In genomic region chr13:53202439-53202830, GRCm38 (mm10) we compare ENCODE assay signal across 10 mouse cellular contexts.
DNase-seq lines count a peak whose midpoint lies in the region; ATAC-seq and TF ChIP-seq lines count a peak whose summit lies in the region.
"Had no signal": no experiment of that assay in that cellular context is flagged by ENCODE, and none has a peak within 500 bp of the region (broad histone marks: within the 10 kb centered on the region; RNA-seq: fewer than 3 reads in every experiment).

No protein-coding gene starts in this region.

- peak overlapping the region; percentile 61 for H3K9ac ChIP-seq in heart, embryonic 13.5 days
- no peak overlapping the region for H3K9ac ChIP-seq in heart, adult 2 months (ENCODE audit: low read depth, low read length)
- H3K9ac ChIP-seq in lung, embryonic 14.5 days = no peak overlapping the region
- H3K9ac ChIP-seq in neural tube, embryonic 14.5 days (replicated peaks; ENCODE audit: low read depth, low read length) = no peak overlapping the region
- H3K9ac ChIP-seq: liver, embryonic 15.5 days had no signal

- peak overlapping the region; percentile 85 for H3K27ac ChIP-seq in heart, embryonic 13.5 days (replicated peaks)
- H3K27ac ChIP-seq in heart, adult 2 months = no peak overlapping the region; the same call in 1 of the 2 replicates
- peak overlapping the region; percentile 93 for H3K27ac ChIP-seq in lung, embryonic 14.5 days (ENCODE audit: low read depth)
- peak overlapping the region; percentile 88 for H3K27ac ChIP-seq in embryonic fibroblast, embryonic 13.5 days (ENCODE audit: insufficient read depth, low read length)
- H3K27ac ChIP-seq in neural tube, embryonic 14.5 days (ENCODE audit: low read depth, low read length) = peak overlapping the region; percentile 16; the same call in 1 of the 2 replicates
- H3K27ac ChIP-seq: liver, embryonic 15.5 days had no signal

- no peaks in the 10 kb centered on the region for H3K27me3 ChIP-seq in heart, embryonic 13.5 days (replicated peaks)
- H3K27me3 ChIP-seq in heart, adult 2 months (ENCODE audit: control insufficient read depth, insufficient read depth, low read length) = no peaks in the 10 kb centered on the region
- H3K27me3 ChIP-seq in lung, embryonic 14.5 days (ENCODE audit: insufficient read depth, low read length) = no peaks in the 10 kb centered on the region
- peaks cover 6% of the 10 kb centered on the region; the same call in 1 of the 2 replicates for H3K27me3 ChIP-seq in neural tube, embryonic 14.5 days (ENCODE audit: control insufficient read depth, insufficient read depth, low read length)
- H3K27me3 ChIP-seq: liver, embryonic 15.5 days had no signal

- H3K79me2 ChIP-seq in heart, adult 2 months (replicated peaks; ENCODE audit: control insufficient read depth, insufficient read depth, low read length) = no peaks in the 10 kb centered on the region

- no peaks in the 10 kb centered on the region for H3K9me3 ChIP-seq in heart, embryonic 13.5 days
- no peaks in the 10 kb centered on the region for H3K9me3 ChIP-seq in lung, embryonic 14.5 days (ENCODE audit: low read depth, low read length)
- H3K9me3 ChIP-seq in neural tube, embryonic 14.5 days (ENCODE audit: control insufficient read depth, low read length) = no peaks in the 10 kb centered on the region
- H3K9me3 ChIP-seq: liver, embryonic 15.5 days had no signal

- no peaks in the 10 kb centered on the region for H3K36me3 ChIP-seq in heart, embryonic 13.5 days
- no peaks in the 10 kb centered on the region for H3K36me3 ChIP-seq in heart, adult 2 months (ENCODE audit: control insufficient read depth, insufficient read depth, low read length)
- no peaks in the 10 kb centered on the region for H3K36me3 ChIP-seq in lung, embryonic 14.5 days (ENCODE audit: insufficient read depth)
- H3K36me3 ChIP-seq in neural tube, embryonic 14.5 days (ENCODE audit: control insufficient read depth, insufficient read depth, low read length) = no peaks in the 10 kb centered on the region
- H3K36me3 ChIP-seq: liver, embryonic 15.5 days had no signal

- no peak for DNase-seq in heart, adult 2 months
- DNase-seq in lung, embryonic 14.5 days = no peak
- no peak for DNase-seq in lung, postnatal 10 days
- DNase-seq in thymus, postnatal 14 days = no peak
- DNase-seq: embryo, embryonic 11 days had no signal

- H3K4me2 ChIP-seq in heart, embryonic 13.5 days = peak overlapping the region; percentile 54
- peak overlapping the region; percentile 48 for H3K4me2 ChIP-seq in lung, embryonic 14.5 days
- H3K4me2 ChIP-seq in neural tube, embryonic 14.5 days (ENCODE audit: low read depth, low read length) = no peak overlapping the region
- H3K4me2 ChIP-seq: liver, embryonic 15.5 days had no signal

- intact Hi-C loops in heart, adult 2 months (cut with DNase I) = no loop called here

- no peak for TF ChIP-seq EP300 in heart, adult 2 months (IDR thresholded peaks at IDR 0.05; ENCODE audit: insufficient read depth, low read depth, low read length)

- TF ChIP-seq POLR2A in heart, adult 2 months (IDR thresholded peaks at IDR 0.05; ENCODE audit: insufficient read depth, low read depth, low read length) = no peak
- TF ChIP-seq POLR2A in embryonic fibroblast, embryonic 13.5 days (IDR thresholded peaks at IDR 0.05; ENCODE audit: low read depth, low read length) = no peak

- WGBS in heart, embryonic 13.5 days = 61% methylated on average over 5 of the region's 5 CpGs
- WGBS in heart, adult 2 months = 69% methylated on average over 5 of the region's 5 CpGs
- 55% methylated on average over 5 of the region's 5 CpGs for WGBS in lung, embryonic 14.5 days
- WGBS in neural tube, embryonic 14.5 days = 48% methylated on average over 5 of the region's 5 CpGs

- peaks cover 80% of the 10 kb centered on the region for H3K4me1 ChIP-seq in heart, embryonic 13.5 days
- no peaks in the 10 kb centered on the region for H3K4me1 ChIP-seq in heart, adult 2 months (ENCODE audit: control insufficient read depth, insufficient read depth, low read length)
- peaks cover 43% of the 10 kb centered on the region for H3K4me1 ChIP-seq in lung, embryonic 14.5 days (ENCODE audit: insufficient read depth)
- peaks cover 21% of the 10 kb centered on the region for H3K4me1 ChIP-seq in embryonic fibroblast, embryonic 13.5 days (ENCODE audit: control insufficient read depth, insufficient read depth, low read length)
- peaks cover 8% of the 10 kb centered on the region; the same call in 1 of the 2 replicates for H3K4me1 ChIP-seq in neural tube, embryonic 14.5 days (ENCODE audit: control insufficient read depth, insufficient read depth, low read length)
- H3K4me1 ChIP-seq: liver, embryonic 15.5 days had no signal

- TF ChIP-seq CTCF in heart, adult 2 months (IDR thresholded peaks at IDR 0.05) = no peak
- no peak for TF ChIP-seq CTCF in lung, embryonic 14.5 days (IDR thresholded peaks at IDR 0.05; ENCODE audit: low read depth)
- TF ChIP-seq CTCF in embryonic fibroblast, embryonic 13.5 days (IDR thresholded peaks at IDR 0.05; ENCODE audit: borderline replicate concordance, insufficient read depth, low read length) = no peak

- no peak for ATAC-seq in heart, embryonic 13.5 days (ENCODE audit: extremely low read depth, insufficient number of reproducible peaks, low FRiP score, low TSS enrichment)
- ATAC-seq in lung, embryonic 14.5 days (ENCODE audit: insufficient read depth) = no peak
- no peak for ATAC-seq in neural tube, embryonic 14.5 days (ENCODE audit: low read depth)
- no peak for ATAC-seq in erythroid progenitor cell, adult 5-6 weeks (replicated peaks; ENCODE audit: low FRiP score, poor library complexity, severe bottlenecking)

- H3K4me3 ChIP-seq in heart, embryonic 13.5 days = no peak overlapping the region
- no peak overlapping the region for H3K4me3 ChIP-seq in heart, adult 2 months
- H3K4me3 ChIP-seq in lung, embryonic 14.5 days (ENCODE audit: low read depth, low read length) = no peak overlapping the region
- H3K4me3 ChIP-seq in embryonic fibroblast, embryonic 13.5 days (ENCODE audit: insufficient read depth, low read length) = no peak overlapping the region
- no peak overlapping the region for H3K4me3 ChIP-seq in neural tube, embryonic 14.5 days (ENCODE audit: low read depth, low read length)
- H3K4me3 ChIP-seq: liver, embryonic 15.5 days had no signal
